Mouse (Mus musculus) stomach, embryonic 15.5 days (tissue): Measurements from ENCODE around the gene Slc27a1. TPM values are rescaled to one million over a fixed set of nuclear protein-coding genes. Genes with fewer than 3 reads are reported as not detected.

Experiments
- ATAC-seq: fragments of 200-750 bp; cut with Nextera tagmentation; 2 replicates; pipeline ENCODE4 v1.8.0; 2017; ENCODE audit warnings: low read depth, moderate number of reproducible peaks, moderate TSS enrichment; ENCODE audit not compliant: insufficient read depth, low FRiP score
- H3K27ac ChIP-seq: fragments of 300-500 bp; sonication (generic); 2 replicates; pipeline ENCODE4 v1.5.1; 2015; ENCODE audit warnings: mild to moderate bottlenecking, inconsistent platforms
- H3K27me3 ChIP-seq: fragments of 300-500 bp; sonication (generic); replicated peaks from 2 replicates; pipeline ENCODE4 v1.6.1; 2015; ENCODE audit warnings: inconsistent platforms
- H3K36me3 ChIP-seq: fragments of 300-500 bp; sonication (generic); 2 replicates; pipeline ENCODE4 v1.6.1; 2015; ENCODE audit warnings: inconsistent platforms
- H3K4me1 ChIP-seq: fragments of 300-500 bp; sonication (generic); 2 replicates; pipeline ENCODE4 v1.6.1; 2015; ENCODE audit warnings: inconsistent platforms
- H3K4me2 ChIP-seq: fragments of 300-500 bp; sonication (generic); 2 replicates; pipeline ENCODE4 v1.6.1; 2015; ENCODE audit warnings: mild to moderate bottlenecking, inconsistent platforms
- H3K4me3 ChIP-seq: fragments of 300-500 bp; sonication (generic); replicated peaks from 2 replicates; pipeline ENCODE4 v1.5.1; 2015; ENCODE audit warnings: inconsistent platforms
- H3K9ac ChIP-seq: fragments of 300-500 bp; sonication (generic); 2 replicates; pipeline ENCODE4 v1.6.1; 2015; ENCODE audit warnings: inconsistent platforms
- H3K9me3 ChIP-seq: fragments of 300-500 bp; sonication (generic); 2 replicates; pipeline ENCODE4 v1.6.1; 2016; ENCODE audit warnings: inconsistent platforms
- WGBS: fragments of 180-500 bp; shearing (Covaris S2); methylation state at CpG from one replicate; pipeline ENCODE4 v1.1.7; 2015; 5-methylcytosine and 5-hydroxymethylcytosine counted together
- polyA plus RNA-seq: library from polyadenylated mRNA; unstranded; fragments of >200 nt; fragmentation: Nextera tagmentation; extraction: Ambion mirVana; gene quantifications from 2 replicates; pipeline ENCODE4 v1.2.1, GENCODE M21; 2015

The Slc27a1 gene
- polyA plus RNA-seq, 1 experiment from 2014 or later, result 37.1 TPM

DNA sequence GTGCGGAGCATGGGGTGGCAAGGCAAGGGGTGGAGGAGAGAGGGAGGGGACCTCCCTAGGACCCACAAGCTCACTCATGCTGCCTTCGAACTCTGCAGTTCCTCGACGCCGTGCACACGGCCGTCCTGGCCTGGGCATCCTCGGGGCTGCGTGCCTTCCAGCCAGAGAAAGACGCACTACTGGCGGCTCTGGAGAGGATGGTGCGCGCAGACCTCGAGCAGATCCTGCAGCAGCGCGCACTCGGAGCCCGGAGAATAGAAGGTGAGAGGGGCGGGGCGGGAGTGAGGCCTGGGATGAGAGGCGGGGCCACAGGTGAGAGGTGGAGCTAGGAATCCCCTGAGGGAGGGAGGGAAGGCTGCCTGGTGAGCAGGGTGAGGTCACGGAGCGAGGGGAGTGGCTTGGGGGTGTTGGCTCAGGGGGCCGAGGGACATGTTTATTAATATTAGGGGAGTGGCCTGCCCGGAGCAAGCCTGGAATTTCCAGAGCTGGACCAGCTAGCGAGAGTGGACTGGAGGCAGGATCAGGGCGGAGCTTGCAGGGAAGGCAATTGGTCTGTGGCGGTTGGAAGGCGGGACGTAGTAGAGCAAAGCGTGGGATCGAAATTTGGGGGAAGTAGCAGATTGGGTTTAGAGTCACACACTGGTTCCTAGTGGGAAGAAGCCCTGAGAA is 34.1 kb downstream of the Slc27a1 start:
- WGBS, result under 1% methylated on average over 32 of the region's 32 CpGs
- ATAC-seq, result peak; percentile 91

DNA sequence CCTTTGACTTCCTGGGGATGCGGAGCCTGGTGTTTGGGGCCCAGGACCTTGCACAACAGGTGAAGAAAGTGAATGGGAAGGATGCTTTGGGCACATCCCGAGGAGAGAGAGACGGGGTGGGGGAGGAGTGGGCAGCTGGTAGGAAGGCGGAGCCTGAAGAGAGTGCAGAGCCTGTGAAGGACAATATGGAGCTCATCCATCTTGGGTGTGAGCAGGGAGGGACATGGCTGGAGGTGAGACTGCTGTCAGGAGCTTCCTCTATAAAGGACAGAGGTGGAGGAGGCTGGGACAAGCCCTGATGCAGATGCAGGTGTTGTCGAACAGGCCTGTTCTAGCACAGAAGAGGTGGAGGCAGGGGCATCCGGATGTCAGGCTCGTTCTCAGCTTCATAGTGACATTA is 35.3 kb downstream of the Slc27a1 start:
- Histone ChIP-seq H3K4me3 (no peak overlapping the region), H3K9me3 (no peaks in the 10 kb centered on the region), H3K4me2 (no peak overlapping the region), H3K27me3 (peaks cover 14% of the 10 kb centered on the region), H3K27ac (no peak overlapping the region), H3K36me3 (no peaks in the 10 kb centered on the region), H3K9ac (no peak overlapping the region), H3K4me1 (peaks cover 18% of the 10 kb centered on the region)
- 62% methylated on average over 7 of the region's 7 CpGs for WGBS
- no peak for ATAC-seq

More for the DNA sequence above, 34.1 kb downstream of the Slc27a1 start:
- Histone ChIP-seq H3K27me3 (peaks cover 14% of the 10 kb centered on the region), H3K4me1 (peaks cover 18% of the 10 kb centered on the region), H3K9ac (no peak overlapping the region), H3K27ac (0 out of 2 replicates have a peak overlapping the region, but pooled peaks have one; percentile 19), H3K9me3 (no peaks in the 10 kb centered on the region), H3K4me2 (peak overlapping the region; percentile 85), H3K4me3 (peak overlapping the region; percentile 38), H3K36me3 (no peaks in the 10 kb centered on the region)

DNA sequence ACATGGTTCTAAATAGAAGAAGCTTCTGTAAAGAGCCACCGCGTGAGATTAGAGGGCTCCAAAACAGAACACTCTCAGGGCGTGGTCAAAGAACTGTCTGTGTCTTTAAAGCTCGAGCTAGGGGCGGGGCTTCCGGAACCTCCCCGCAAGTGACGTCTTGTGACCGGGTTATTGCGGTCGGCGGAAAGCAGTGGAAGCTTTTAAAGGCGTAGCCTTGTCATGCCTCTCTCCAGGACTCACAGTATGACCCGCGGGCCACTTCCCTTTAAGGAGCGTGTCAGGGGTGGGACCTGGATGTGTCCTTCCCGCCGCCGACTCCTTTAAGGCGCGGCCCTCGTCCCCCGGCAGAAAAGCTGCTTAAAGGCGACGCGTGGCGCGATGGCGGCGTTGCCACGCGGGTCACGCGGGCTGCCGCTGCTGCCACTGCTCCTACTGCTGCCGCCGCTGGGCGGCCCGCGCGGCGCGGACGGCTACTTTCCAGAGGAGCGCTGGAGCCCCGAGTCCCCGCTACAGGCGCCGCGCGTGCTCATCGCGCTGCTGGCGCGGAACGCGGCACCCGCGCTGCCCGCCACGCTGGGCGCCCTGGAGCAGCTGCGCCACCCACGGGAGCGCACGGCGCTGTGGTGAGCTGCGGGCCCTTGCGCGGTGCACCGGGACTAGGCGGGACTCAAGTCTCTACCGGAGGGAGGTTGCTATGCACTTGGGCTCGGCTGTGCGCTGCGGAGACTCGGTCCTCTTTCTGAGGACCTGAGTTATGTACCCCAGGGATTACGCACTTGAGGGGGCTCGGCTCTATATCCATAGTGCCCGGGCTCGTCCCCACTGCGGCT is 42.4 kb downstream of the Slc27a1 start, which contains the start of gene Colgalt1:
Gene Colgalt1 (plus strand): TSS at position 177 of the 830 bp plus-strand sequence.
- H3K4me2 ChIP-seq, result peak within 1 kb of the TSS; percentile 71
- peaks cover 9% of the 10 kb centered on the region for H3K36me3 ChIP-seq
- peak within 1 kb of the TSS; percentile 89 for H3K9ac ChIP-seq
- peak within 1 kb of the TSS; percentile 90 for H3K4me3 ChIP-seq
- ATAC-seq, result peak; percentile 99
- H3K27me3 ChIP-seq, result no peaks in the 10 kb centered on the region
- under 1% methylated on average over 82 of the region's 82 CpGs for WGBS
- no peaks in the 10 kb centered on the region for H3K9me3 ChIP-seq
- H3K4me1 ChIP-seq, result peaks cover 12% of the 10 kb centered on the region
- peak within 1 kb of the TSS; percentile 88 for H3K27ac ChIP-seq

DNA sequence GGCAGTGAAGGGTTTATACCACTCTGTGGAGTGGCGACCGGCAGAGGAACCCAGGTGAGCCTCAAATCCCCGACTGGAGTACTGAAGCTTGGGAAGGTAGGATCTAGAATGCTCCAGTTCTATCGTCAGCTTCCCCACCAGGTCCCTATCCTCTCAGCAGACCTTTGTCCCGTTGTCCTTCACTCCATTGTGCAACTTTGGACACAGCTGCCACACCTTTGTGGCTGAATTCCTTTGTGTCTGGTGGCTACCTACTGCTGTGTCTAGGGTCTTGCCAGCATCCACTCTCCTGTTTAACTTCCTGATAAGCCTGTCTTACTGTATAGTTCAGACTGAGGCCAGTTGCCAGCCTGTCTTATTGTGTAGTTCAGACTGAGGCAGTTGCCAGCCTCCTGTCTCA is 43.5 kb downstream of the Slc27a1 start:
- H3K27me3 ChIP-seq, result no peaks in the 10 kb centered on the region
- H3K9ac ChIP-seq, result 0 out of 2 replicates have a peak overlapping the region, but pooled peaks have one; percentile 89
- ATAC-seq, result no peak
- peaks cover 15% of the 10 kb centered on the region for H3K36me3 ChIP-seq
- no peaks in the 10 kb centered on the region for H3K9me3 ChIP-seq
- peaks cover 12% of the 10 kb centered on the region for H3K4me1 ChIP-seq
- peak overlapping the region; percentile 90 for H3K4me3 ChIP-seq
- peak overlapping the region; percentile 71 for H3K4me2 ChIP-seq
- H3K27ac ChIP-seq, result no peak overlapping the region
- WGBS, result 34% methylated on average over 5 of the region's 5 CpGs

DNA sequence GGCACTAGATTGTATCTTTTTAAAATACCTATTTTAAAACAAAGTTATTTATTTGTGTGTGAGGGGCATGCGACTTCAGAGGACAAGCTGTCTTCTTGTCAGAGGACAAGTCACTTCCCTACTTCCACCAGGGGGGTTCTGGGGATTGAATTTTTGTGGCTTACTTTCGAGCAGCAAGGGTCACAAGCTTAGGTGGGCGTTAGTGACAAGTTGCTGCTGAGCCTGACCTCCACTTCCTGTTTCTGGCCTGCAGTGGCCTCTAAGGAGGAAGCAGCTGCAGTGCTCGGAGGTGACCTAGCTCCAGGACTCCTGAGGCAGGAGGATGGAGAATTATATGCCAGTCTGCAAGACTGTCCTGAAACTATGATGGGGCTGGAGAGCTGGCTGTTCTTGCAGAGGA is 44.7 kb downstream of the Slc27a1 start:
- no peak overlapping the region for H3K4me2 ChIP-seq
- H3K27ac ChIP-seq, result no peak overlapping the region
- no peaks in the 10 kb centered on the region for H3K9me3 ChIP-seq
- H3K4me3 ChIP-seq, result no peak overlapping the region
- H3K4me1 ChIP-seq, result peaks cover 12% of the 10 kb centered on the region
- no peaks in the 10 kb centered on the region for H3K27me3 ChIP-seq
- H3K36me3 ChIP-seq, result peaks cover 23% of the 10 kb centered on the region
- ATAC-seq, result no peak
- WGBS, result 56% methylated on average over 4 of the region's 4 CpGs
- H3K9ac ChIP-seq, result no peak overlapping the region

DNA sequence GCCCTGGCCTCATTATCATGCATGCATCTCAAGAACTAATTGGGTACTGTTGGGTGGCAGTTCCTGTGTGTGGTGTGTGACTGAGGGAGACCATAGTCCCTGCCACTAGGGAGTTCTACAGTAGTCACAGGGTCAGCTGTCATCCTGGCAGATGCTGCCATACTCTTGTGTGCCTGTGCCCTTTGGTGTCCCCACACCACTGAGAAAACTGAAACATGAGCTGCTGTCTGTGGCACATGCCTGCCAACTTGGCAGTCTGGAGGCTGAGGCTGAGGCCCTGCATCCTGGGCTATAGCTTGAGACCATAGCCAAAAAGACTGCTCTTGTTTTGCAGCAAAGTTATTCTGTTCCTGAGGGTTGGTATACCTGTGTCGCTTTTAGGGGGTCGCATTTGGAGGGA is 51.1 kb downstream of the Slc27a1 start:
- H3K9ac ChIP-seq, result no peak overlapping the region
- H3K27me3 ChIP-seq, result no peaks in the 10 kb centered on the region
- peaks cover 72% of the 10 kb centered on the region for H3K36me3 ChIP-seq
- 96% methylated on average over 2 of the region's 2 CpGs for WGBS
- H3K9me3 ChIP-seq, result no peaks in the 10 kb centered on the region
- no peak for ATAC-seq
- no peak overlapping the region for H3K27ac ChIP-seq
- H3K4me3 ChIP-seq, result no peak overlapping the region
- H3K4me2 ChIP-seq, result no peak overlapping the region
- no peaks in the 10 kb centered on the region for H3K4me1 ChIP-seq

DNA sequence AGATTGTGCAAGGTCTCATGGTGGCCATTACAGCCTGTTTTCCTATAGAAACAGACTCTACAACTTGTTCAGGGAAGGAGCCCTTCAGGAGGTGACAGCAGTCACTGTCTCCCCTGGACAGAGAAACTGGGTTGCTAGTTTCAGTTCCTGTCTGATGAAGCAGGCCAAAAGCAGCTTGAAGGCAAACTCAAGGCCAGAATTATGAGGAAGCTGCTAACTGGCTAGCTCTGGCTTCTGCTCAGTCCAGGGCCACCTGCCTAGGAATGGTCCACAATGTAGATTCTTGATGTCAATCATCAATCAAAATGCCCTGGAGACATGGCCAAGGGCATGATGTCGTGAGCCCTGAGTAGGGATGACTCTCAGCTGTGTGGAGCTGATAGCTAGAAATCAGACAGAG is 56.4 kb downstream of the Slc27a1 start:
- Histone ChIP-seq H3K4me1 (peaks cover 29% of the 10 kb centered on the region), H3K27me3 (peaks cover 3% of the 10 kb centered on the region), H3K36me3 (peaks cover 47% of the 10 kb centered on the region), H3K9ac (no peak overlapping the region), H3K4me2 (no peak overlapping the region), H3K4me3 (no peak overlapping the region), H3K27ac (no peak overlapping the region), H3K9me3 (no peaks in the 10 kb centered on the region)
- 82% methylated on average over 1 of the region's 1 CpGs for WGBS
- no peak for ATAC-seq

DNA sequence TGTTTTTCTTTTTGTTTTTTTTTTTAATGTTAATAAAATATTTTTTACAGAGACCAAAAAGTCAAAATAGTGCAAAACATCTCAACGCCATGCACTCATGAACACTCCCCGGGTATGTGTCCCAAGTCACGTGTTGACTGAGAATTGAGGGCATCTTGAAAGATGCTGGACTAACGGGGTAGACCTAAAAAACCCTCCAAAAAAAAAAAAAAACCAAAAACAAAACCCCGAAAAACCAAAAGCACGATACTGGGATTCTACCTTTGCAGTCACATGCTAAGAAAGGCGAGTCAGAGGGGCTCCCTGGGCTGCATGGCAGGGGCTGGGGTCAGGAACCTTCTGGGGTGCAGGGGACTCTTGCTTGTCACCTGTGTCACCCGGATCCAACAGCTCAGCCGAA is 58.1 kb downstream of the Slc27a1 start:
- Histone ChIP-seq H3K27me3 (peaks cover 10% of the 10 kb centered on the region), H3K9me3 (no peaks in the 10 kb centered on the region), H3K27ac (no peak overlapping the region), H3K4me3 (no peak overlapping the region), H3K4me2 (no peak overlapping the region), H3K4me1 (peaks cover 32% of the 10 kb centered on the region), H3K36me3 (peaks cover 35% of the 10 kb centered on the region), H3K9ac (no peak overlapping the region)
- no peak for ATAC-seq
- 79% methylated on average over 9 of the region's 9 CpGs for WGBS

DNA sequence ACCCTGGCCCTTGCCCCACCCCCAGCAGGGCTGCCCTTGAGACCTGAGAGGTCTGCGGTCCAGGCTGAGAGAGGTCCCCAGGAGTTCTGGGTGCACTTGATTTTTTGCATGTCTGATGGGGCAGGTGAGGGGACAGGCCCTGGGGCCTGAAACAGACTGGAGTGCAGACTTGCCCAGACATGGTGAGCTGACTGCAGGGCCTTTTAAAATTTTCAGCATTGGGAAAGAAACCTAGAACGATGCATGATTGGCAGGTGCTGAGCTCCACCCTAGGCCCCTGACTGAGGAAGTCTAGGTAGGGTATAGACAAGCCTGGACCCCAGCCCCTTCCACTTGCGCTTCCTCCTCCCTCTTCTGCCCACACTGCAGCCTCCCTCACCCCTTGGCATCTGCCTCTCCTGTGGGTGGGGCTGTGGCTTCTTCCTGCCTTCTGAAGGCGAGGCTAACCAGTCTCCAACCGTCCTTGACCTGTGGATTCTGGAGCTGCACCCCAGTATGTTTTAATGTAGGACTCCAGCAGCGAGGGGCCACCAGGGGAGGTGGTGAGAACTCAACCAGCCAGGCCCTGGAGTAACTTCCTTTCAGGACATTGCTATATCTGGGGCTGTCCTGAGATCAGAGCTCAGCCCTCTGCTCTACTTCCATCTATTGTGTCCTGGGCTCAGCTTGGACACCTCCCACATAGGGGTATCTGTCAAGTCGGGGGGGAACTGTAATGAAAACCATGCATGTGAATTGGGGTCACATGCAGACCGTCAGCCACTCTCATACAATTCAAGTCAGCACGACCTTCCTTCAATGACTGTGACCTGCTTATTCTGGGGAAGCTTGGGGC is 58.8 kb downstream of the Slc27a1 start:
- 40% methylated on average over 9 of the region's 9 CpGs for WGBS
- peaks cover 10% of the 10 kb centered on the region for H3K27me3 ChIP-seq
- H3K36me3 ChIP-seq, result peaks cover 28% of the 10 kb centered on the region
- no peak for ATAC-seq
- no peak overlapping the region for H3K4me2 ChIP-seq
- peaks cover 32% of the 10 kb centered on the region for H3K4me1 ChIP-seq
- H3K9me3 ChIP-seq, result no peaks in the 10 kb centered on the region
- H3K9ac ChIP-seq, result no peak overlapping the region
- H3K27ac ChIP-seq, result peak overlapping the region; percentile 84
- no peak overlapping the region for H3K4me3 ChIP-seq

DNA sequence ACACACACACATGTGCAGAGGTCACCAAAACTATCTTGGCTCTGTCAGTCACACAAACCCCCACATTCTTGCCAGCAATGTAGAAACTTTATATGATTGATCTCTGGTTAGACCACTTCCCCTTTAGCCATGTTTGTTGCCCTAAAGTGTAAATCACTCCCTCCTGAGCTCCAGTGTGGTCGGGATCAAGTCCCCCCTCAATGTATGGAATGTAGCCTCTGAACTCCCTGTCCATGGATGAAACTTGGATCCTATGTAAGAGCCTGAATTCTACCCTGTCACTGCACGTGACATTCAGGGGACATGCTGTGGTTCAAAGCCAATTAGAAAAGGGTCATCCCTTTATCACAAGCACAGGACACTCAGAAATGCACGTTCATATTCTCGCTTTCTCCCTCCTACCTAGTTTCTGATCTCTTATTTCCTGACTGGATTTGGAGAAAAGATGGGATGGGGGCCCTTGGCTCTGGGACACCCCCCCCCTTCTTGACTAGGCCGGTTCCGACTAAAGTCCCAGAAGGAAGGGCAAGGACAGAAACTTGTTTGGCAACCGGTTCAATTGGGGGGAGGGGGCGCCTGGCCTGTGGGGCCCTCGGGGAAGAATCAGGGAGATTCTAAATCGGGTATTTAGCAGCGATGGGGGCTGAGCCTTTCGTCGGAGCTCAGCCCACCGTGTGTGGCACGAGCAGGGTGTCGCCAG is 59.9 kb downstream of the Slc27a1 start:
- H3K4me2 ChIP-seq, result peak overlapping the region; percentile 100
- H3K27ac ChIP-seq, result peak overlapping the region; percentile 84
- 7% methylated on average over 16 of the region's 16 CpGs for WGBS
- peaks cover 32% of the 10 kb centered on the region for H3K4me1 ChIP-seq
- no peak for ATAC-seq
- peak overlapping the region; percentile 59 for H3K4me3 ChIP-seq
- H3K27me3 ChIP-seq, result peaks cover 11% of the 10 kb centered on the region
- H3K9ac ChIP-seq, result peak overlapping the region; percentile 56
- no peaks in the 10 kb centered on the region for H3K9me3 ChIP-seq
- peaks cover 17% of the 10 kb centered on the region for H3K36me3 ChIP-seq

DNA sequence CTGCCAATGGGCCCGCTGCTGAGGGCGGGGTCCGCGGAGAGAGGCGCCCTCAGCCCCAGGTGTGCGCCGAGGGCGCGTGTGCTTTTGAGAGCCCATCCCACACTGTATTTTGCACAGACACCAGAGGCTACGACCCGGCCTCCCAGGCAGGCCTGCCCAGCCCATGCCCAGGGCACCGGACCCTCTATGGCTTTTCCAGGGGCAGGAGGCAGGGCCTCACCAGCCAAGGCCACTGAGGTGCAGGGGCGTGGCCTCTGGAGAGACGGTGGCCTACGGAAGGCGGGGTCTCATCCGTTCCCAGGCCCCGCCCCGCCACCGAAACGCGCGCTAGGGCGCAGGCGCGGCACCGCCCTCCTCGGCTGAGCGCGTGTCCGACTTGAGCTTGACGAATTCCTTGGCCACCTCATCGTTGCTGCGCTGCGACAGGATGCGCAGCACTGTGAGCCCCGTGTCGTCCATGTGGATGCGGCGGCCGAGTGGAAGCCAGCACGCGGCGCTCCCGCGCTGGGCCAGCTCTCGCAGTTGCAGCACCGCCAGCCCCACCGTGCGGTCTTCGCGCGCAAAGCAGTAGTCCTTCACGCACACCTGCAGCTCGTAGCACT is 60.5 kb downstream of the Slc27a1 start:
- H3K27ac ChIP-seq, result peak overlapping the region; percentile 84
- H3K36me3 ChIP-seq, result peaks cover 12% of the 10 kb centered on the region; the same call in 1 of the 2 replicates
- H3K27me3 ChIP-seq, result peaks cover 17% of the 10 kb centered on the region
- peak; percentile 82 for ATAC-seq
- peak overlapping the region; percentile 56 for H3K9ac ChIP-seq
- no peaks in the 10 kb centered on the region for H3K9me3 ChIP-seq
- 1% methylated on average over 54 of the region's 55 CpGs for WGBS
- peak overlapping the region; percentile 59 for H3K4me3 ChIP-seq
- H3K4me1 ChIP-seq, result peaks cover 37% of the 10 kb centered on the region
- H3K4me2 ChIP-seq, result peak overlapping the region; percentile 100
